Mouse (Mus musculus) large intestine, adult 2 months (tissue): ENCODE results near the gene Nabp1. TPM values are rescaled to one million over a fixed set of nuclear protein-coding genes. Genes with fewer than 3 reads are reported as not detected.
A peak's percentile ranks its signal among the peaks of the same experiment; 100 is the strongest.

Experiments
- DNase-seq: peaks from one replicate; pipeline ENCODE4 v3.0.0-alpha.2; 2012; ENCODE audit warnings: low read depth, low spot score
- WGBS: fragments of 180-500 bp; shearing (Covaris S2); methylation state at CpG from one replicate; pipeline ENCODE4 v1.1.7; 2018; 5-methylcytosine and 5-hydroxymethylcytosine counted together
- polyA plus RNA-seq: library from polyadenylated mRNA; depleted of rRNA; stranded (reverse); fragments of >200 nt; gene quantifications from 2 replicates; pipeline ENCODE4 v1.2.3, GENCODE M21; 2012; rRNA removed

Gene Nabp1
- 3.2 and 3.5 TPM in 2 replicates for polyA plus RNA-seq

DNA sequence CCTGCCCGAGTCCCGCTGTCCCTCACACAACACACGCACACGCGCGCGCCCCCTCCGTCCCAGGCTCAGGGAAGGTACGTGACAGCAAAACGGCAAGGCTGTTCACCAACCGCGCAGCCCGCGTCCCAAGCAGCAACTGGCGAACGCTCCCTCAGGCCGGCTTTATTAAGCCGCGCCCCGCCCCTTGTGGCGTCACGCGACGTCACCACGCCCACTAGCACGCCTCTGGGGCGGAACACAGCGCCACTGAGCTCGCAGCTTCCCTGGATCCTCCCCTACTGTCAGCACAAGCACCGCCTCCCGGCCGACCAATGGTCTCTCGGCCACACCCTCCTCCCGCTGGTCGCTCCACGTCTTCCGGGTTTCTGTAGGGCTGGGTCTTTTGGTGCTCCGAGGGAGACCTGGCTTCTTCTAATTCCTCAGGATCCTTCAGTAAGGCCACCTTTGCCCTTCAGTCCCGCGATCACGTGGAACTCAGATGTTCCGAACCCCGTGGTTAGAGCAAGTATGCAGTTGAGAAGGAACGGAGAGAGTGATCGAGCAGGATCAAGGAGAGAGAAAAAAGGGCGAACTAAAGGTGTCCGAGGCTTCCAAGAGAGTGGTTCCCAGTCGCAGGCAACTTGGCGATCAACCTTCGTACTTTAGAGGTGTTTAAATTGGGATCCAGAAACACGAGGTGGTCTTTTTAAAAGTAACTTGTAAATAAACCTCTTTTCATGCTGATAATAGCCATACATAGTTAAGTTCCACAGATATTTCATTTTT lies at the start of gene Nabp1:
Gene Nabp1 (minus strand): TSS at position 164 of the 765 bp plus-strand sequence.
- under 1% methylated on average over 51 of the region's 51 CpGs for WGBS
- peak; percentile 89 for DNase-seq

DNA sequence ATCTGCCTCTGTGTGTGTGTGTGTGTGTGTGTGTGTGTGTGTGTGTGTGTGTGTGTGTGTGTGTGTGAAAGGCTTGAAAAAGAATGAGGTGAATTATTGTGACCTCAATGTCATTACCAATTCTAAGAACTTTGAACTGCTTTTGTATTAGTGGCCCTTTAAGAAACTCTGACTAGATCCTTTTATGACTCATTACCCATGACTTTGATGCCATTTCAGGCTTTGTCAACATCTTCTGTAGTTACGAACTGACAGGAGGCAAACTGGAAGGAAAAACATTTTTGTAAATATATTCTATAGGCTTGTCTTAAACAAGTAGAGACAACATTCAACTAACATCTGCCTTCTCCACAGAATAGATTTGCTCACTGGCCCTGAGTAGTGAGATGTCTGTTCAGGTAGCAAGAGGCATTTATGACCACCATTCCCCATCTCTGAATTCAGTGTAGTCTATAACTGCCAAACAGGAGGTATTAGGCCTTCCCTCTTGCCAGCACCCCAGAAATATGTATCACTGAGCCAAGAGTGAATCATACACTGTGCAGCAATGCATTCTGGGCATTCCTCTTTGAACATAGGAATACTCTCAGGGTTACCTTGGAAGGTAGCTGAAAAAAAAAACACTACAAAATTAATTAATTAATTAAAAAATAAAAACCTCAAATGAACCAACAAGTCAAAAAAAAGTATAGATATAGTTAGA lies 47.5 kb upstream of the Nabp1 start:
- DNase-seq = no peak

DNA sequence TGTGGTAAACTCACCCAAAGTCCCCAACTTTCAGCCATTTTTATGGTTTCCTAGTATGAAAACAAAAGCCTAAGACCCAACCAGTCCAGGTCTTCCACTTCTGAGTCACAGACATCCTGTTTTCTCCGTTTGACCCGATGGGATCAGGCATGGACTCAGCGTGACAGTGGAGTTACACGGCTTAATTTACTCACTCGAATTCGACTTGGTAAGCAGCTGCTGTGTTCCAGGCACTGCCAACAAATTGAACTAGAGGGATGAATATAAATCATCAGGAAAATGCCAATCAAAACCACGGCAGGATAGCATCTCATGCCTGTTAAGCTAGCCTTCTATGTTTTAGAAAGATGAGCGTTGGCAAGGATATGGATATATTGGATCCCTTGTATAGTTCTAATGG lies 43.4 kb upstream of the Nabp1 start:
- DNase-seq = no peak
- 87% methylated on average over 8 of the region's 8 CpGs for WGBS

More for the DNA sequence above, 47.5 kb upstream of the Nabp1 start:
- 26% methylated on average over 1 of the region's 1 CpGs for WGBS

DNA sequence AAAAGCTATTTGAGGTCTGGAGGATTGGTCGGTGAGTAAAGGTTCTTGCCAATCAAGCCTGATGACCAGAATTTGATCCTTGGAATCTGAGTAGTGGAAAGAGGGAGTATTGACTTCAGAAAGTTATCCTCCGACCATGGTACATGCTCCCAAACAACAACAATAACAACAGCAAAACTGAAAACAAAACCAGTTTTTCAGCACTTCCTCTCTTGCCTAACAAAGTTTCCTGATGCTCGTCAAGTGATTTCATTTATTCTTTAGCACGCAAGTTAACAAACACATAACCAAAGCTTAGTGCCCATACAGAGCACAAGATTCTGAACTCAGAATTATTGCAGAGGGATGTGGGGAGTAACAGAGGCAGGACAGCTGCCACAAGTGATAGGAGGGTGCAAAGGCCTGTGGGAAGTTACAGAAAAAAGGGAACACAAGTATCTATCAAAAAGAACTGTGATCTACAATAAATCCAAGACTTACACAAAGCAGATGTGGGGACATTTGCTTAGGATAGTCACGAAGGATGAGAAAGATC lies 42.1 kb upstream of the Nabp1 start:
- 79% methylated on average over 5 of the region's 5 CpGs for WGBS
- DNase-seq = no peak

DNA sequence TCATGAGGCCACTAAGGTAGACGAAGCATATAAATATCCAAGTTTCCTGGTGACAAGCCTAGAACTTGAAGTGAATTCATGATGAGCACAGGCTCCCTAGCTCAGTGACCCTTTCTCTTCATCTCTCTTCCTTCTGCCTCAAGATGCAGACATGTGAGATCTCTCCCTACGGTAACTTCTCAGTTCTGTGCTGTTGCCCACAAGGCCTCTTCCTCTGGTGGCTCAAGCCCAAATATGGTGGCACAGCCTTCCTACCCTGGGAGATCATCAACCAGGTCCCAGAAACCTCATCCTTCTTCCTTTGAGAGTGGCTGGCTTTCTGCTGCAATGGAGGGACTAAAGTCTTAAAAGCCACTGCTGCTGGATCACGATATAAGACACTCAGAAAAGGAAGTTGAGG lies 40.9 kb upstream of the Nabp1 start:
- DNase-seq = no peak
- 85% methylated on average over 3 of the region's 3 CpGs for WGBS

DNA sequence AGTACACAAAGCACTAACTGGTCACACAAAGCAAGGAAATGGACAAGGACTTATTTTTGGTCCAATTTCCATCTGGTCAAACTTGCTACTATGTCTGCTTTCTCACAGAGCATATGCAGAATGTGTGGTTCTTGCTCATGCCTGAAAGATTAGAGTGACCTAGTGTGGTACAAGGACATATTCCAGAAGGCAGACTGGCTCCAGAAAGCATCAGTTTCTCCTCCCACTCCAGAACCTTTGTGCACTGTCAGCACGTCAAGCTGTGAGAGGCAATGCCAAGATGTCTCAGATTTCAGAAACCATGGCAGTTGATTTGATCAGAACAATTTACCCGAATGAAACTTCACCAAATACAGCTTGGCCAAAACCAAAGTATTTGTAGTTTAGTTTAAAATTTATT lies 37.4 kb upstream of the Nabp1 start:
- no peak for DNase-seq
- 79% methylated on average over 2 of the region's 2 CpGs for WGBS

DNA sequence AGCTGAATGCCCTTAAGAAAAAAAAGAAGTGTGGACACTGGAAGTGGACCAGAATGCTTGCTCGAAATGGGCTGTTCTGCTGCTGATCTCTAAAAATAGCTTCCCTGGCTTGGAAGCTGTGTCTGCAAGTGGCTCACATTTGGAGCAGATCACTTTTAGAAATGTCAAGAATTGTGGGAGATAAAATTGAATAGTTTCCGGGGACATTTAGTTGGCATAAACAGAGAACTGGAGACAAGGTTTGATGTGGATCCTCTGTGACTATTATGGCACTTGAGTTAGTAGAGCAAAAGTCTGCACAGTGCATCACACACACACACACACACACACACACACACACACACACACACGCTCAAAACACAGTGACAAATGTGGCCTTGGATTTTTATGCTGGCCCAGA lies 36.8 kb upstream of the Nabp1 start:
- WGBS = 71% methylated on average over 3 of the region's 3 CpGs
- DNase-seq = no peak

DNA sequence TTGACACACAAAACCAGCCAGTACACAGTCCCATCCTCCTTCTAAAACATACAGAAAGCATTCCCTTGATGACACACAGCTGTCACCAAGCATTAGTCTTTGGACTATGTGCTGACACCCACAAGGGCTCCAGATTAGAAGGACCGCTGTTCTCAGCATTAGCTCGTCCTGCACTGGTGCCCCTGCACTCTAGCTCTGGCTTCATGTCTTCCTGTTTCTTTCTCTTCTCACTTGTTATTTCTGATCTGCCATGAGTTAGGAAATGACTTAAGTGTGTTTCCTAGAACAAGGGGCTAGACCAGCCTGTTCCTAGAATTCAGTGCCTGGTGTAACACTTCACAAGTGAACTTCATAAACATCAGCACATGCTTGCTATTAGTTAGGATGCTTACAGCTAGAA lies 36.2 kb upstream of the Nabp1 start:
- no peak for DNase-seq
- WGBS = 84% methylated on average over 2 of the region's 2 CpGs

DNA sequence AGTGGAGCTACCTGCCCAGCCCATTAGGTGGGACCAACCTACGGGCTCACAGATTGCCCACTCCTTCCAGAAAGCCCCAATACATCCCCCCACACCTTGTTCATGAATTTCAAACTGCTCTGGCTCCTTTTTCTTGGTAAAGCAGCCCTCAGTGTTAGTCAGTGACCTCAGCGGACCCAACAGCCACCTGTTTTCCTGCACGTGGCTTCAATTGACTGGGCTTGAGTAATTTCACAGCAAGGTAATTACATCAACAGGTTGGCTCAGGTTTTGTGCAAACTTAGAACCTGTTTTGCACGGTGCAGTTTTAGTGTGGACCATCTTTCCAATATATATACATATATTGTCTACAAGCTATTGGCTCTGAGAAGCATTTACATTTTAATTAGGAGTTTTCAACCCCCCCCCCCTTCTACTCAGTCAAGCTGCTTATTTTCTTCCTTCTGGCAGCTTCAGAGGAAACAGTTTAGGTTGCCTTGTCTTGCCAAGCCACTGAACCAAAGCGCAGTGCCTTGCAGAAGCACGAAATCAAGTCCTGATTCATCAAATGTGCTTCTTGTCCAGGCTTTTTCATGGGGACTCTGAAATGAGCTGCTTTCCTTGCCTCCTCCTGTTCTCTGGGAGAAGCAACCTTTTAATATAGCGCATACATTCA lies 35.0 kb upstream of the Nabp1 start:
- WGBS = 57% methylated on average over 7 of the region's 7 CpGs
- DNase-seq = no peak

DNA sequence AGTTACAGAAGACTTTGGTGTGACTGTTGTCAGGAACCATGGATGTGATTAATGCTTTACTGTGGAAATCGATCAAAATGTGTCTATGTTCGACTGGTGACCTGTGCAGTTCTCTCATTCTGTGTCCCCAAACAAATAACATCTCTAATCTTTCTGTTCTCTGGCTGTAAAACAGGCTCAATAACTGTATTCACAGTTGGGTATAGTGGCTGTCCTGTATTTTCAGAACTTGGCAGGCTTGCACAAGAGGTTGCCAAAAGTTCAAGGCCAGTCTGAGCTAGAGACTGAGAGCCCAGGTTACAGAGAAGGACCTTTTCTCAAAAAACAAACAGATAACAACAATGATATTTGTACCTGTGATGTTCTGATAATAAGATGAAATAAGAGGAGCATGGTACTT lies 34.1 kb upstream of the Nabp1 start:
- WGBS = 61% methylated on average over 2 of the region's 2 CpGs
- DNase-seq = no peak

DNA sequence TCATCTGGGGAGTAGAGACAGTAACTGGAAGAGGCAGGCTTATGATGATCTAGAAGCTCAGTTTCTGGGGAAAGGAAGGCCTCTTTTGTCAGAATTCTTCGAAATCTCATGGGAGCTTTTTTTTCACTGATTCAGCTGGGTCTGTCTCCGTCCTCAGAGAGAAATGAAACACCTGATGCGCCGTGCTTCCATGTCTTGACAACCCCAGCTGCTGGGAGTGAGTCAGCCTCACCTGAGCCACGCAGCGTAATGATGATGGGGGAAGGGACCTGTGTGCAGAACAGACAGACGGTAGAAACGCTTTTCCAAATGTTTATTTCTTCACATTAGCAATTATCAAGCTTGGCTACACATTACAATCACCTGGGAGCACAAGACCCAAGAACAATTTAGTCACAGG lies 31.6 kb upstream of the Nabp1 start:
- DNase-seq = no peak
- 69% methylated on average over 8 of the region's 8 CpGs for WGBS

DNA sequence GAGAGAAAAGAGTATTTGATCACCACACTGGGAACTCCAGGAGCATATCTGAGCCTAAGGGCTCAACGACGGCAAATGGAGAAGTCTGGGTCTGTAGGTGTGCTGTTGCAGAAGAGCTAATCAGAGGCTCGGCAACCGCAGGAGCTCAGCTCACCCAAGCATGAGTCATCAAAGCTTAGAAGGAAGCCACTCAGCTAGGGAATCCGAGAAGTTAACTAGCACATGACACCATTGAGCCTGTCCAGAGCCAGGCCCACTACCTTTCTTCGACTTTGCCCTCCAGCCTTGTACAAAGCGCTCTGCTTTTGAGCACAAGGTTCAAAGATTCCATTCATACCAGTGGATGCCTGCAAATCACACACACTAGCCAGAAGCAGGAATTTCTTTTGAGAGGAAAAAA lies 30.9 kb upstream of the Nabp1 start:
- peak; percentile 72 for DNase-seq
- 9% methylated on average over 7 of the region's 7 CpGs for WGBS

DNA sequence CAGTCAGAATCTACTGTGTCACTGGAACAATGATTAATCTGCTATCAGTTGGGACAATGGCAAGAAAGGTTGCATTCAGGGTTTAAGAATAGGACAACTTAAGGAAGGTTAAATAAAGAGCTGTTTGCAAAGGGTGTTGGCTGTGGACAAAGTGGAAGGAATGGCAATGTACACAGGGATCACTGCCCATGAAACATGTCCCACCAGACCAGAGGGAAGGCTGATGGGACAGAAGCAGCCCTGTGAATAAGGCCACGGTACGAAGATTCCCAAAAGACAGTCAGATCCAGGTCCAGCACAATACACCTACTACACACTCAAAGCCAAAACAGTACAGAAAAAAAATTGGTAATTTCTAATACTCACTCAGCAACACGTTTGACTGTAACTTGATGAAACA lies 30.3 kb upstream of the Nabp1 start:
- WGBS = 28% methylated on average over 3 of the region's 3 CpGs
- no peak for DNase-seq

DNA sequence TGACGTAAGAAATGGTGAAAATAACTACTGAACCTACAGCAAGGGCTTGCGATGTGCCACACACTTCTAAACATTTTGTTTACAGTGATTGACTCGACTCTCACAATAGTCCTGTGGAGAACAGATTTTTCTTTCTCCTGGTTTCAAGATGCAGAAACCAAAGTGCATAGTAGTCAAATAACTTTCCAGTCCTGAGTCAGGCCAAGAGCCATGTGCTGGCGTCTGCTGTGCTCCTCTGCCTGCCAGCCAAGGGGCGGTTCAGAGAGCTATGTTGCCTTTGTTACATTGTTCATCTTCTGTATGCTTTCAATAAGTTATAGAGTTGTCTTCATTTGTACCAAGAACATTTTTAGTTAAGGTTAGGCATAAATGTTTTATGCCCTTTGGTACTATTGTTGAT lies 29.2 kb upstream of the Nabp1 start:
- no peak for DNase-seq

DNA sequence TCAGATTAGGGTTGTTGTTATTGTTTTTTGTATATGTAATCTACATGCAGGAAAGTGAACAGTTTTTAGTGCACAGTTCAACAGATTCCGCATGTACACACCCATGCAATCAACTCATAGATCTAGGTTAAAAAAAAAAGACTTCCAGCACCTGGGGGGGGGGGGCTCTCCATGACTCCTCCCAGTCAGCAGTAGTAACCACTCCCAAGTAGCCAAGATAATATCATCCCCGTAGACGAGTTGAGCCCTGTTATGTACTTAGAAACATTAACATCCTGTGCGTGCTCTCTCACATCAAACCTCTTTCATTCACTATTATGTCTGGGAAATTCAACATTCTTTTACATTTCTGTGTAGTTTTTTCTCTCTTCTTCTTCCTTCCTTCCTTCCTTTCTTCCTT lies 28.0 kb upstream of the Nabp1 start:
- no peak for DNase-seq
- 55% methylated on average over 4 of the region's 4 CpGs for WGBS

More for the DNA sequence above, 29.2 kb upstream of the Nabp1 start:
- 89% methylated on average over 5 of the region's 5 CpGs for WGBS

DNA sequence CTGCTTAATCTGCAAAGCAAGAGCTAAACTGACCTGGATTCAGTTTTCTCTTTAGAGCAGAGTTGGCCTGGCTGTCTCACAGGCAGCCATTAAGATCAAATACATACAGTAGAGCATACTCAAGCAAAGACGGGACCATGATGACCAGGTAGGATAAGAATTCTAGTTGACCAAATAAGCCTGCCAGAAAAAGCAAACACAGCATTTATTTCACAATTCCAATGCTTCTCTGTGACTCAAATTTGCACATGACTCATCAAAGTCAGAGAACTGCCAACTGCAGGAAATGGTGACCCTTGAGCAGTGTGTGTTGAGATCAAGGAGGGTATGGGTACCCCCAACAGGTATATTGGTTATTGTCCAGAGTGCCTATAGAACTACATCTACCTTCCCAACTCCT lies 27.4 kb upstream of the Nabp1 start:
- no peak for DNase-seq
- whole genome bisulfite sequencing = 41% methylated on average over 1 of the region's 1 CpGs

DNA sequence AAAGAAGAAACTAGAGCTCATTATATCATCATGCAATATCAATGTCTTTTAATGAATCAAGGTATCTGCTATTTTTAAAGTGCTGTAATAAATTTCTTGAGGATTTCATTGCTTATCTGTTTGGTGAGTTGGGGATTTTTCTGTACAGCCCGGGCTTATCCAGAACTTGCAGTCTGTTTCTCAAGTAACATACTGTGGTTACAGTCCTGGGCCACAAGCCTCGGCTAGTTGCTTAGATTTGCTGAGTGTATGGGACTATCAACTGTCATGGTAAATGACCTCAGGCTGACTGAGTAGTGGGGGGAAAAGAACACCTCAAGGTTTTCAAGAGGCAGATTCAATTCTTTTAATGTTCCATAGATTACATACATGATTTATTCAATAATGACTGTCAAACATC lies 24.8 kb upstream of the Nabp1 start:
- DNase-seq = no peak
- 82% methylated on average over 2 of the region's 2 CpGs for WGBS

DNA sequence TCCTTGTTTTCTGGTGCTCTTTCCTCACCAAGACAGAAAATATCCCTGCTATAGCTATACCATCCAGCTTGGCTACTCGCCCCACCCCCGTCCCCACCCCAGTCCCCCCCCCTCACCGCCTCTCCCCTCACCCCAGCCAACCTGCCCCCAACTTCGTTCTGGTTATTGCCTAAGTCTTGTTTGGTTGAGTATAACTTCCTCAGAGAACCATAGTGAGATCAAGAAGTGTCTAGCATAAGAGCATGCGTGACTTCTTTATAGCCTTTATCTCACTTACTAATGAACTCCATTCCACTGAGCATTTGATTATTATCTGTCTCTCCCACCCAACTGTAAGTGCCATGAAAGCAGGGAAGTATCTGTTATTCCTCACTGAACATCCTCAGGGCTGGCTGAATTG lies 24.1 kb upstream of the Nabp1 start:
- DNase-seq = no peak
- WGBS = 73% methylated on average over 5 of the region's 5 CpGs

DNA sequence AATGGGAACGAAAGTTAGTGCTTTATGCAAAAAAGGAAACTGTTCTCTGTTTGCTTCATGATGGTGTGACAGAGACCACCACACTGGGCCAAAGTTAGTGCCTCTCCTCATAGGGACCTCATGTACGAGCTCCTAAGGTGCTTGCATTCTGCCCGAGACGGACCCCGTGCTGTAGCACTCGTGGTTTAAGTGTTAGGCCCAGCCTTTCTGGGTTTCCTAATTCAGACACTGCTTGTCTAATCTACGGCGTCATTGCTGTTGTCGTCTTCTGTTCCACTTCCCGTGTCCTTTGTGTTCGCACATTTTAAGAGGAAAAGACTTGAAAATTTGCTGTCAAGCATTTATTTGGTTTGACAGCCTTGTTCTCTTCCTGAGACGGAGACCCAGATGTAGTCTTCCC lies 23.0 kb upstream of the Nabp1 start:
- 84% methylated on average over 12 of the region's 12 CpGs for WGBS
- no peak for DNase-seq

DNA sequence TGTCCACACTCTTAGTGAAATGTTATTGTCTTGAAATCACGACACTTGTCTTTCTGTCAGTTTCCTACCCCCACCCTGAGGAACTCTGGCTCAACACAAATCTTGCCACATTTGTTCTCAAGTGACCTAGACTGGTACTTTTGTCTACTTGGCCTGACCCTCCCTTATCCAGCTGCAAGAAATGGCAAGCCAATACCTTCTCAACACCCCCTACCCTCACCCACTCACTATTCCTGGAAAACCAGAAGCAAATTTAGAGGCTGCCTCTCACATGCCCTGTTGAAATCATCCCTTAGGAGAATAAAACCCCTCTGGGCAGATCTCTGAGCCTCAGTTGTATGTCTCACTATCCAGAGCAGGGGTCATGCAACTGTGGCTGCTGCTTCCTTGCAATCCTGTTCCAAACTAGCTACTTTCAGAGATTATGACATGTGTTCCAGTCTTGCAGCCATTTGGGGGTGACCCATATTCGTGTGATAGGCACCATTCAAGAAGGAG lies 20.4 kb upstream of the Nabp1 start:
- DNase-seq = no peak
- 72% methylated on average over 2 of the region's 2 CpGs for WGBS
